Mouse (Mus musculus) erythroblast, embryonic 14.5 days (primary cell): ENCODE data around the gene Abhd8.

Source experiments
- GATA1 ChIP-seq: IDR thresholded peaks from 2 replicates; pipeline ENCODE4 v1.6.1; 2012; ENCODE audit warnings: low read length, inconsistent platforms, mixed read lengths
- TAL1 ChIP-seq: IDR thresholded peaks from 3 replicates; pipeline ENCODE4 v1.6.1; 2012; ENCODE audit warnings: low read length, inconsistent platforms, mixed read lengths

DNA sequence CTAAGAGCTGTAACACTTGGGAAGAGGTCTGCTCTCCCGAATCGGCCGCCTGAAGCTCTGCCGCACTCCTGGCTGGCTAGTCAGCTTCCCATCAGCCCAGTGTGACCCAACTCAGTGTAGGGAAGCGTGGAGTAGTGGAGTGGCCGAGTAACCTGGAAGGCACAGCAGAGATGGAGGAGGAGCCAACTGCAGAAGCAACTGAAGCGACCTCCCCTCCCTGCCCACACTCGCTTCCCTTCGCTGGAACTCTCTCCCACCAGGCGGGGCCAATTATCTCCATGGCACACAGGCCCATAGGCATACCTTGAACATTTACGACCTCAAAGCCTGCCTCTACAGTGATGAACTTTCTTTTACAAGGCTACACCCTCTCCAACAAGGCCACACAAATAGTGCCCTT lies 11.7 kb downstream of the Abhd8 start:
- TF ChIP-seq GATA1 (no peak), TAL1 (no peak)
